Mouse (Mus musculus) frontal cortex, postnatal 36 days (tissue): Measurements from ENCODE around the gene Hdhd3.
A peak's percentile ranks its signal among the peaks of the same experiment; 100 is the strongest.

ENCODE experiments used
- DNase-seq, 2 experiments: peaks; one replicate each; pipeline ENCODE4 v3.0.0; 2022; ENCODE audit warnings: low spot score in 2 of 2

Gene Hdhd3

GRCm38 (mm10) chr4:62477542-62478244, 25.6 kb downstream of the Hdhd3 start:
- no peak for DNase-seq

- no peak for DNase-seq
Measured at GRCm38 (mm10) chr4:62475793-62476192, 27.5 kb downstream of the Hdhd3 start.

- no peak for DNase-seq
Measured at GRCm38 (mm10) chr4:62475131-62475530, 28.1 kb downstream of the Hdhd3 start.

- peak in 1 of 2 experiments; percentile 59 for DNase-seq
Measured at GRCm38 (mm10) chr4:62472071-62472470, 31.2 kb downstream of the Hdhd3 start.

GRCm38 (mm10) chr4:62470598-62471051, 32.6 kb downstream of the Hdhd3 start, which contains the start of gene Wdr31:
Gene Wdr31, minus strand, starts transcription at chr4:62470896.
- peak; percentile 80 to 86 for DNase-seq

- DNase-seq = no peak
Measured at GRCm38 (mm10) chr4:62468158-62468557, 35.1 kb downstream of the Hdhd3 start.

- no peak for DNase-seq
Measured at GRCm38 (mm10) chr4:62463124-62463523, 40.1 kb downstream of the Hdhd3 start.

GRCm38 (mm10) chr4:62460348-62460747, 42.9 kb downstream of the Hdhd3 start:
- no peak for DNase-seq

- DNase-seq = peak; percentile 48 to 76
Measured at GRCm38 (mm10) chr4:62459081-62459480, 44.2 kb downstream of the Hdhd3 start.

GRCm38 (mm10) chr4:62454995-62455394, 48.3 kb downstream of the Hdhd3 start:
- peak; percentile 17 to 40 for DNase-seq
